Mouse (Mus musculus): ENCODE measurements around the gene Rgp1. TPM values are rescaled to one million over a fixed set of nuclear protein-coding genes. Genes with fewer than 3 reads are reported as not detected.
A peak's percentile ranks its signal among the peaks of the same experiment; 100 is the strongest.
"Not testable (repeated sequence)": the region's sequence is repeated elsewhere in the genome, so short reads cannot be mapped to it uniquely, and the experiment has no call there.

Rgp1 gene
- polyA plus RNA-seq, 1 experiment from 2014 or later: 32.5 TPM

DNA sequence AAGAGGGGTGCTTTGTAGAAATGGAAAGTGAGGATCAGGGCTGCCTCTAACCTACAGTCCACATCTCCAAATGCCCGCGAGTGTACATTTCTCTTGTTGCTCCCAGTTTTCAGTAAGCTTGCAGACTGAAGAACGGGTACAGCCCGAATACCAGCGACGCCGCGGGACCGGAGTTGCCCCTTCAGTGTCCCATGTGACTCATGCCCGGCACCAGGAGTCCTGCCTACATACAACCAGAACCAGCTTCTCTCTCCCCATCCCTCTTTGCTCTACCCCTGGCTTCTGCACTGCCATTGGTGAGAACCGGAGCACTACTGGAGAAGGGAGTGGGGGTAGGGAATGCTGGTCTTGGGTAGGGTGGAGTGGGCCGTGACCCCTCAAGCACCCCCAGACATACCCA, 2.9 kb downstream of the Rgp1 start:
- Histone ChIP-seq H3K36me3 (peaks cover 48% of the 10 kb centered on the region), H3K27ac (replicated peaks) (no peak overlapping the region), H3K4me2 (replicated peaks) (no peak overlapping the region), H3K4me3 (replicated peaks) (no peak overlapping the region), H3K4me1 (peaks cover 29% of the 10 kb centered on the region), H3K9me3 (replicated peaks) (no peaks in the 10 kb centered on the region), H3K27me3 (no peaks in the 10 kb centered on the region), H3K9ac (no peak overlapping the region)
- ATAC-seq (ENCODE audit: insufficient number of reproducible peaks, low FRiP score, low TSS enrichment, low read depth): no peak
- 91% methylated on average over 12 of the region's 12 CpGs for WGBS

DNA sequence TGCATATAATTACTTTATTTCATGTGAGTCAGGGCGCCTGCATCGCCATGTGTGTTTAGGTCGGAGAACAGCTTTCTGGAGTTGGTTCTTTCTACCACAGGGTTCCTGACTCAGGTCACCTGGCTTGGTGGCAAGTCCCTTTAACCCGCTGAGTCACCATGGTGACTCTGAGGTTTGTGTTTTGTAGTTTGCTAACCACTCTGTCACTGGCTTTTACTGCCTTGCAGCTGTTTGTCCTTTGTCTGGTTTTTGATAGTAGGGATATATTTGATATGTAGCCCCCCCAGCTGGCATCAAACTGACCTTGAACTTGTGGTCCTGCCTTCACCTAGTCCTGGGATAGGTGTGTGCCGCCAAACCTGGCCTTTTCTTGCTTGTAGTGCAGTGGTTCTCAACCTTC, 3.7 kb downstream of the Rgp1 start:
- peaks cover 20% of the 10 kb centered on the region for H3K4me1 ChIP-seq
- no peak overlapping the region for H3K9ac ChIP-seq
- H3K36me3 ChIP-seq: peaks cover 48% of the 10 kb centered on the region
- 87% methylated on average over 5 of the region's 5 CpGs for WGBS
- H3K27me3 ChIP-seq: no peaks in the 10 kb centered on the region
- H3K4me2 ChIP-seq (replicated peaks): no peak overlapping the region
- H3K9me3 ChIP-seq (replicated peaks): no peaks in the 10 kb centered on the region
- no peak for ATAC-seq (ENCODE audit: insufficient number of reproducible peaks, low FRiP score, low TSS enrichment, low read depth)
- H3K4me3 ChIP-seq (replicated peaks): no peak overlapping the region
- H3K27ac ChIP-seq (replicated peaks): no peak overlapping the region

DNA sequence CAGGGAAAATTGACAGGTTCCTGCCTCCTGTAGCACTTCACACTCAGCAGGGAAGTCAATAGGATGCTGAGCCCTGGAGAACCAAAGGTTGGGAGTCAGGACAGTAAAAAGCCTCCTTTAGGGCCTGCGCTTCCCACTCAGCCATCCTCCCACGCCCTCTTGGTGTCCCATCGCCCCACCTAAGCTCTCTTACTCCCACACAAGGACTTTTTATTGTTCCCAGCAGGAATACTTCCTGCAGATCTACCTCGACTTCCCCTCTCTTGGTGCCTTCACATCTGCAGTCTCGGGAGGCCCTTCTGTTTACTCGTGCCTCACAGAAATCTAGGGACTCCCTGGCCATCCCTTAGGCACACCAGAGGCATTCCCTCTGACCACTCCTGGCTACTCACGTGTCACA, 4.9 kb downstream of the Rgp1 start:
- whole genome bisulfite sequencing: 79% methylated on average over 7 of the region's 7 CpGs
- H3K27ac ChIP-seq (replicated peaks): no peak overlapping the region
- peaks cover 12% of the 10 kb centered on the region for H3K4me1 ChIP-seq
- H3K9ac ChIP-seq: no peak overlapping the region
- peaks cover 48% of the 10 kb centered on the region for H3K36me3 ChIP-seq
- no peak overlapping the region for H3K4me2 ChIP-seq (replicated peaks)
- no peaks in the 10 kb centered on the region for H3K9me3 ChIP-seq (replicated peaks)
- H3K4me3 ChIP-seq (replicated peaks): no peak overlapping the region
- ATAC-seq (ENCODE audit: insufficient number of reproducible peaks, low FRiP score, low TSS enrichment, low read depth): no peak
- H3K27me3 ChIP-seq: no peaks in the 10 kb centered on the region

DNA sequence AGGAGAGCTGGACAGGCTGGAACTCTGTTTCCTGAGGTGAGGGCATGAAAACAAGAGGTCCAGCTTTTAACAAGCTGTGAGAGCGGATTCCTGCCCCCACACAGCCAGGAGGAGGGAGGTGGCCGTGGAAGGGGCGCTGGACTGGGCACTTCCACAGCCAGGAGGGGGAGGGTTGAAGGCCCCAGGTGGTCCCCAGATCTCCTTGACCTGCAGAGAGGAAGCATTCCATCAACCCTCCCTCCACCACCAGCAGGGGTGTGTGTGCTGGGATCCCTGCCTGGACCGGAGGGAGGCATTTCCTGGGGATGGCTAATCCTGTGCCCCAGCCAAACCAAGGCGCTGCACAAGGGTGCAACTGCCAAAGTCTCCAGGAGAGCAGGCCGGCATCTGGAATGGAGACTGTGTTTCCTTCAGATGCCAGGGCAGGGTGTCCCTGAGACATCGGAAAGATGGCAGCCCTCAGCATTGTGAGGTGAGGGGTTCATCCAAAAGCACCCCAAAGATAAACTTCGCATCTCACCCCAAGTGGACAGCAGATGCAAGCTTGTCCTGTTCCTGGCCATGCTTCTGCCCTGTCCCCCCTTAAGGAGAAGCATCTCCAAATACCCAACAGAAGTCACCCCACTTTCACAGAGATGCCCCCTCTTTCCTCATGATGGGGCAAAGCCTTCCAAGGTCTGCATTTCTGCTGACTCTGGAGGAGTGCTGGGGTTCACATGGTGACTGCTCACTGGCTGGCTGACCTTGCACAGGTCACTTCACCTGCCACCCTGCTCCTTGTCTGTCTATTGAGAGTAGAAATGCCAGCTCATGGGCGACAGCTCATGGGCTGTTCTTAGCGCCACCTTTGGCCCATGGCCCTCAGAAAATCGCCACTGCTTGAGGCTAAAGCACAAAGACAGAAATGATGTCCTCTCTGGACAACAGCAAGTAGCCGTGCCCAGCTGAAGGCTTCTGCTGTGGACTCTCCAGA, 6.2 kb downstream of the Rgp1 start, which contains the start of gene Msmp:
Gene Msmp (minus strand): TSS at position 51 of the 973 bp plus-strand sequence.
- peaks cover 48% of the 10 kb centered on the region for H3K36me3 ChIP-seq
- 66% methylated on average over 12 of the region's 12 CpGs for WGBS

DNA sequence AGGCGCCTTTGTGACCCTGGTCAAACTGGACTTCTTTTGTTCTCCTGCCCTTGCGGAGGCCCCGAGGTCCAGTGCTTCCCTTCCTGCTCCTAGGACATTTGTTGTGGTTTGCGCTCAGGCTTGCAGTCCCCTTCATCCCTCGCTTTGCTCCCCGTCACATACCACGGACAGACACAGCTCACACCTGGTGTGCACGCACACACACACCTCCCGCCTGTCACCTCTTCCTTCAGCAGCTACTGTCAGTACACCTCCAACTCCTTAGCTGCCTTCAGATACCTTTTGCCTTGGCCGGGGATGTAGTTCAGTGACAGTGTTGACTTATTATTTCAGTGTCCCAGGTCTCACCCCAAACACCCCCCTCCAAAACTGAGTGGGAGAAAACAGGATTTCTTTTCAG, 7.2 kb downstream of the Rgp1 start:
- Histone ChIP-seq H3K27me3 (no peaks in the 10 kb centered on the region), H3K4me1 (no peaks in the 10 kb centered on the region), H3K36me3 (peaks cover 44% of the 10 kb centered on the region), H3K9ac (no peak overlapping the region), H3K4me3 (replicated peaks) (no peak overlapping the region), H3K4me2 (replicated peaks) (no peak overlapping the region), H3K9me3 (replicated peaks) (no peaks in the 10 kb centered on the region), H3K27ac (replicated peaks) (no peak overlapping the region)
- ATAC-seq (ENCODE audit: insufficient number of reproducible peaks, low FRiP score, low TSS enrichment, low read depth): no peak
- WGBS: 26% methylated on average over 10 of the region's 10 CpGs

More for the DNA sequence above, 6.2 kb downstream of the Rgp1 start, which contains the start of gene Msmp:
- no peak for ATAC-seq (ENCODE audit: insufficient number of reproducible peaks, low FRiP score, low TSS enrichment, low read depth)
- no peak within 1 kb of the TSS for H3K27ac ChIP-seq (replicated peaks)
- H3K4me3 ChIP-seq (replicated peaks): no peak within 1 kb of the TSS
- H3K4me2 ChIP-seq (replicated peaks): no peak within 1 kb of the TSS
- H3K27me3 ChIP-seq: no peaks in the 10 kb centered on the region
- no peaks in the 10 kb centered on the region for H3K9me3 ChIP-seq (replicated peaks)
- peaks cover 8% of the 10 kb centered on the region for H3K4me1 ChIP-seq
- H3K9ac ChIP-seq: no peak within 1 kb of the TSS

DNA sequence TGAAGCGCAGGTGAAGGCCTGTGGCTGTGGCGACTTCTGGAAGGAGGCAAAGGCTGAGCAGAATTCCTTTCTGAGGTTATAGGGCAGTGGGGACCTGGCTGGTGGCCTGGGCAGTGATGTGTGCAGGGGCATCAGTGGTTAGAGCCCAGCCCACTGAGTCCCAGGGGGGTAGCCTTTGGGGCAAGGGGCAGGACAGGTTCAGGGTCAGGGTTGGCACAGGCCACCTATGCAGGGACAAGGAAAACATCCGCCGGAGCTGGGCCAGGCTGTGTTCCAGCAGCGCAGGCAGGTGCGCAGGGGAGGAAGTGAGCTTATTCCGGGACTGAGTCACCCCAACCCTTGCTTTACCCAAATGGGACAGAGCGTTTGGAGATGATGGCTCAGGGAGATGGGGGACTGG, 7.9 kb downstream of the Rgp1 start:
- peak; percentile 45; the same call in 1 of the 2 replicates for ATAC-seq (ENCODE audit: insufficient number of reproducible peaks, low FRiP score, low TSS enrichment, low read depth)
- Histone ChIP-seq H3K4me2 (replicated peaks) (no peak overlapping the region), H3K27me3 (no peaks in the 10 kb centered on the region), H3K9ac (no peak overlapping the region), H3K4me3 (replicated peaks) (no peak overlapping the region), H3K9me3 (replicated peaks) (no peaks in the 10 kb centered on the region), H3K36me3 (peaks cover 36% of the 10 kb centered on the region), H3K4me1 (no peaks in the 10 kb centered on the region), H3K27ac (replicated peaks) (no peak overlapping the region)
- WGBS: 73% methylated on average over 8 of the region's 8 CpGs

DNA sequence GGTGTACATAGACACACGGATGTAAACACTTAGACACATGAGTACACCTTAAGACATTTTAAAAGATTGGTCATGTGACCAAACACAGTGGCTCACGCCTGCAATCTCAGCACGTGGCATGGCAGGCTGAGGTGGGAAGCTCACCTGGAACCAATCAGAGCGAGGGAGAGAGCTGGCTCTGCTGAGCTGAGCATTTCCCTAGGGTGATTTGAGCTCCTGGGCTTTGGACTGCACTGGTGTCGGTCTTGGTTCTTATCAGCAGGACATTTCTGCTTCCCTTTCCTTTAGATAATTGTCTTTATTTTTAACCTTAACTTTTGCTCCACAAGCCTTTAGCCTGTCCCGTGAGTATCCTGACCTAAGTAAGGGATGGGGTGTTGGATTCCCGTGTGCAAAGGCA, 9.2 kb downstream of the Rgp1 start:
- ATAC-seq (ENCODE audit: insufficient number of reproducible peaks, low FRiP score, low TSS enrichment, low read depth): no peak
- 28% methylated on average over 7 of the region's 7 CpGs for WGBS

DNA sequence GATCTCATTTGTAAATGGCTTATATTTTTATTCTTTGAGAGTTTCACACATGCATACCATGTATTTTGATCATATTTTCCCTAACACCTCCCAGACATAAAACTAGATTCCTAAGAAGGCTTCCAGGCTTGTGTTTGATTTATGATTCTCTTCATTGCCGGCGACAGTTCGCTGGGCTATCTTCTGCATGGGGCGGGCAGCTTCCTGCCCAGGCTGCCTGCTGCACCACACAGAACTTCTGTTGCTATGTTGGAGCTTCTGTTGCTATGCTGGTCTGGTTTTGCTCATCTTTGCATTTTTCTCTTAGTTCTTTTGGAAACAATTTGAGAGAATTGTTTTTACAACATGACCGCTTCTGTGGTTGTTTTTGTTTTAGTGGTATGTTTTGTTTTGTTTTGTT, 13.0 kb downstream of the Rgp1 start:
- 76% methylated on average over 5 of the region's 5 CpGs for WGBS
- H3K4me1 ChIP-seq: no peaks in the 10 kb centered on the region
- no peak overlapping the region for H3K9ac ChIP-seq
- H3K4me2 ChIP-seq (replicated peaks): no peak overlapping the region
- no peaks in the 10 kb centered on the region for H3K27me3 ChIP-seq
- H3K9me3 ChIP-seq (replicated peaks): no peaks in the 10 kb centered on the region
- no peak overlapping the region for H3K27ac ChIP-seq (replicated peaks)
- H3K36me3 ChIP-seq: no peaks in the 10 kb centered on the region
- H3K4me3 ChIP-seq (replicated peaks): no peak overlapping the region
- ATAC-seq (ENCODE audit: insufficient number of reproducible peaks, low FRiP score, low TSS enrichment, low read depth): no peak

More for the DNA sequence above, 9.2 kb downstream of the Rgp1 start:
- H3K27me3 ChIP-seq: no peaks in the 10 kb centered on the region
- H3K4me3 ChIP-seq (replicated peaks): no peak overlapping the region
- H3K4me1 ChIP-seq: no peaks in the 10 kb centered on the region
- peaks cover 24% of the 10 kb centered on the region for H3K36me3 ChIP-seq
- no peak overlapping the region for H3K9ac ChIP-seq
- H3K4me2 ChIP-seq (replicated peaks): no peak overlapping the region
- no peak overlapping the region for H3K27ac ChIP-seq (replicated peaks)
- H3K9me3 ChIP-seq (replicated peaks): no peaks in the 10 kb centered on the region

DNA sequence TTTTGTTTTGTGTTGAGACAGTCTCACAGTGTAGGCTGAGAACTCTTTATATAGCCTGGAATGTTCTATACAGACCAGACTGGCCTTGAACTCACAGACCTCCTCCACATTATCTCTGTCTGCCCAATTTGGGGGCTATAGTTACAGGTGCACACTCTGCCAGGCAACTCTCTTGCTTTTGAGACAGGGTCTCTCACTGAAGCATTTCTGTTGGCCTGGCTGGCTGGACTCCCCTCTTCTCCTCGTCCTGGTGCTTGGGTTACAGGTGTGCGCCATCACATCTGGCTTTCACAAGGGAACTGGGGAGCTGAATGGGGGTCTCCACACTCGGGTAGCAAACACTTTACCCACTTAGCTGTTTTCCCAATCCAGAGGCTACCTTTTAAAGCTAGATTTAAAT, 13.4 kb downstream of the Rgp1 start:
- Histone ChIP-seq H3K27ac (replicated peaks) (no peak overlapping the region), H3K9ac (no peak overlapping the region), H3K4me2 (replicated peaks) (no peak overlapping the region), H3K27me3 (no peaks in the 10 kb centered on the region), H3K36me3 (no peaks in the 10 kb centered on the region), H3K4me3 (replicated peaks) (no peak overlapping the region), H3K9me3 (replicated peaks) (no peaks in the 10 kb centered on the region), H3K4me1 (no peaks in the 10 kb centered on the region)
- WGBS: 74% methylated on average over 3 of the region's 3 CpGs
- no peak for ATAC-seq (ENCODE audit: insufficient number of reproducible peaks, low FRiP score, low TSS enrichment, low read depth)

DNA sequence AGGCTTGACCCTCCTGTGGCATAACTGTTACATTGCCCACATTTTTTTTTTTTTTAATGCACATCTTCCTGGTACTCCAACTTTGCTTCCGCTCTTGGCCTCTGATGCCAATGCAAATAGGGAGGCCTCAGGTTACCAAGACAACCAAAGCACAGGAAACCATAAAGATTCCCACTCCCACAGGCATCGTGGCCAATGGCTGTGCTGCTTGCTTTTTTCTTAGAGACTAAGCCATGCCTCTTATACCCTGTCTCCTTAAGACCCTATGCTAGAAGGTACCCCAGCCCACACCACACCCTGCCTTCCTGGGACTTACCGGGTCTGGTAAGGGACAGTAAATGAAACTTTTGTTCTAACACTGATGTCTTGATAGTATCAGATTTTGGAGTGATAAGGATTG, 14.9 kb downstream of the Rgp1 start:
- Histone ChIP-seq H3K9ac (no peak overlapping the region), H3K9me3 (replicated peaks) (no peaks in the 10 kb centered on the region), H3K27ac (replicated peaks) (no peak overlapping the region), H3K4me2 (replicated peaks) (no peak overlapping the region), H3K27me3 (no peaks in the 10 kb centered on the region), H3K4me1 (no peaks in the 10 kb centered on the region), H3K4me3 (replicated peaks) (no peak overlapping the region), H3K36me3 (no peaks in the 10 kb centered on the region)
- ATAC-seq (ENCODE audit: insufficient number of reproducible peaks, low FRiP score, low TSS enrichment, low read depth): no peak
- 63% methylated on average over 3 of the region's 3 CpGs for WGBS

DNA sequence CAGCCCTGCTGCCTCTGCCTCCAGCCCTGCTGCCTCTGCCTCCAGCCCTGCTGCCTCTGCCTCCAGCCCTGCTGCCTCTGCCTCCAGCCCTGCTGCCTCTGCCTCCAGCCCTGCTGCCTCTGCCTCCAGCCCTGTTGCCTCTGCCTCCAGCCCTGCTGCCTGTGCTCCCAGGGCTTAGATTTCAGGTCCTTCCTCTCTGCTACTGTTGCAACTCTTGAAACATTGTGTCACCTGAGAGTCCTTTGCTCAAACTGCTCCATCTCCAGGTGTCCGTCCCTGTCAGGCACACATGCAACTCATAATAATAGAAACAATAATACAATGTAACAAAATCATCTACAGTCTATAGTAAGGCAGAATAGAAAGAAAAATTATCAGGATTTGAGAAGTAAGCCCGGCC, 18.1 kb downstream of the Rgp1 start:
- not testable (repeated sequence) for H3K27ac ChIP-seq (replicated peaks); H3K9ac ChIP-seq; H3K36me3 ChIP-seq; H3K27me3 ChIP-seq; H3K4me3 ChIP-seq (replicated peaks); H3K4me1 ChIP-seq; H3K4me2 ChIP-seq (replicated peaks); ATAC-seq (ENCODE audit: insufficient number of reproducible peaks, low FRiP score, low TSS enrichment, low read depth); H3K9me3 ChIP-seq (replicated peaks)
- WGBS: 76% methylated on average over 2 of the region's 2 CpGs

DNA sequence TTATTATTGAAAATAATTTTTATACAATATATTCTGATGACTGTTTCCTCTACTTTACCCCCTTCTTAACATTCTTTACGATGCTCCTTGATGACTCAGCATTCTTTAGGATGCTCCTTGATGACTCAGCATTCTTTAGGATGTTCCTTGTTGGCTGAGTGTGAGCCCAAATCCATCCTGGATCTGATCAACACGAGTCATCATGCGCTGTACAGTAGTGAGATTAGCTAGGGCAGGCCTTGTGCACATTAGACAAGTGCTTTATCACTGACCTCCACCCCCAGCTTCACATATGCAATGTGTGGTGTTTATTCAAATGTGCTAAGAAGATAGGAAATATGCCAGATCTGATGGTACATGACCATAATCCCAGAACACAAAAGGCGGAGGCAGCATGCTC, 19.7 kb downstream of the Rgp1 start:
- H3K9me3 ChIP-seq (replicated peaks): no peaks in the 10 kb centered on the region
- no peaks in the 10 kb centered on the region for H3K4me1 ChIP-seq
- no peaks in the 10 kb centered on the region for H3K36me3 ChIP-seq
- no peak overlapping the region for H3K27ac ChIP-seq (replicated peaks)
- H3K9ac ChIP-seq: no peak overlapping the region
- ATAC-seq (ENCODE audit: insufficient number of reproducible peaks, low FRiP score, low TSS enrichment, low read depth): no peak
- H3K4me2 ChIP-seq (replicated peaks): no peak overlapping the region
- no peak overlapping the region for H3K4me3 ChIP-seq (replicated peaks)
- no peaks in the 10 kb centered on the region for H3K27me3 ChIP-seq
- 82% methylated on average over 4 of the region's 4 CpGs for WGBS

Measured in embryonic facial prominence, embryonic 15.5 days (tissue).